Mouse (Mus musculus) right cerebral cortex, postnatal 36 days (tissue): ENCODE results near the gene Aes.

ENCODE experiments used
- DNase-seq, 2 experiments: peaks; one replicate each; pipeline ENCODE4 v3.0.0; 2022; ENCODE audit warnings: low spot score in 2 of 2, mixed read lengths in 1 of 2

Gene Aes

DNA sequence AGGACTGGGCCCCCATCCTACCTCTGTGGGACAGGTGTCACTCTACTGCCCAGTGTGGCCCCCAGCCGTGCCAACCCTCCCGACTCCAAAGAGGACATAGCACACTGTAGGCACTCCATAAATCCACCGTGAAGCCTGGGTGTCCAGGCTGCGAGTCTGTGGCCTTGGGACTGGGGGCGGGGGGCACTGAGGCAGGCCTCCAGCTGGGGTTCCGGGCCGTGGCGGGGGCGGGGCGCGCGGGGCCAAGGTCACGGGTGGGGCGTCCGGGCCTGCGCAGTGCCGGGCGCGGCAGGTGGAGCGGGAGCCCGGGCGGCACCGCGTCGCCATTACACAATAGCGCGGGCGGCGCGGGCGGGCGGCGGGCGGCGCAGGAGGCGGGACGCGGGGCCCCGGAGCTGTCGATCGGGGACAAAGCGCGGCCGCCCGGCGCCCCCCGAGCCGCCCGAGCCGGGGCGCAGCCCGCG lies at the start of gene Aes:
Aes (plus strand) TSS at position 326 of the 464 bp plus-strand sequence.
- peak in 1 of 2 experiments; percentile 62 for DNase-seq

DNA sequence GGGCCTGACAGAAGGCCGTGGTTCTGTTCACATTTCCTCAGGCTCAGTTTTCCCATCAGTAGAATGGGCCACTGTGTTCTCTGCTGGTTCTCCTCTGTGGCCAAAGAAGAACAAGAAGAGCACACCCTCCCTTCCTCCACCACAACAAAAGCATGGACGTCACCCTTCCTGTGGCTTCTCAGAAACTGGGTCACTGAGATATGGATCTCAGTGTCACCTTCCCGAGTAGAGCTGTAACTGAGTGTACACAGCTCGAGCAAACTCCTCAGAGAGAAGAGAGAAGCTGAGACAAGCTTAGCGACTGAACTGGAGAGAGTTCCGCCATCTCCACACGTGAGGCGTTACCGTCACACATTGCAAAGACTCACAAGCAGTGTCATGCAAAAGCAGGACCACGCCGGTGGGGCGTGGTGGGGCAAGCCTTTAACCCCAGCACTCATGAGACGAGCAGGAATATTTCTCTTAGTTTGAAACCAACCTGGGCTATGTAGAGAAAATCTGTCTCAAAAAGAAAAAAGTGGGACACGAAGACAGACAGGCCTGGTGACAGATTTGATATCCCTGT lies 49.0 kb upstream of the Aes start:
- DNase-seq = no peak

GRCm38 (mm10) chr10:81513798-81514197 lies 45.5 kb upstream of the Aes start:
- no peak for DNase-seq

DNA sequence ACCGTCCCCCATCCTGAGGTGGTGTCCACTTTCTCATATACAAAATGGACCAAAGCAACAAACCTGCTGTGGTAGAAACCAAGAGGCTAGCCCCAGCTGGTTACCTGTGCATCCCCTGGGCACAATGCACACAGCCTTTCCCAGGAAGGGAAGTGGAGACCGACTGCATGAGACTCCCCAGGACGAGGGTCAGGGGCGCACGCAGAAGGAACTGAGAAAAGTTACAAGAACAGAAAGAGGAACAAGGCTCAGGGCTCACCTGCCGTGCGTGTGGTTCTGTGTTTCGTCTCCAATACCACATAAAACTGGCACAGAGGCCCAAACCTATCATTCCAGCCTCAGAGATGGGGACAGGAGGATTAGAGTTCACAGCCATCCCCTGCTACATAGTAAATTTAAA lies 42.1 kb upstream of the Aes start:
- no peak for DNase-seq

GRCm38 (mm10) chr10:81518546-81518945 lies 40.7 kb upstream of the Aes start:
- DNase-seq = no peak

DNA sequence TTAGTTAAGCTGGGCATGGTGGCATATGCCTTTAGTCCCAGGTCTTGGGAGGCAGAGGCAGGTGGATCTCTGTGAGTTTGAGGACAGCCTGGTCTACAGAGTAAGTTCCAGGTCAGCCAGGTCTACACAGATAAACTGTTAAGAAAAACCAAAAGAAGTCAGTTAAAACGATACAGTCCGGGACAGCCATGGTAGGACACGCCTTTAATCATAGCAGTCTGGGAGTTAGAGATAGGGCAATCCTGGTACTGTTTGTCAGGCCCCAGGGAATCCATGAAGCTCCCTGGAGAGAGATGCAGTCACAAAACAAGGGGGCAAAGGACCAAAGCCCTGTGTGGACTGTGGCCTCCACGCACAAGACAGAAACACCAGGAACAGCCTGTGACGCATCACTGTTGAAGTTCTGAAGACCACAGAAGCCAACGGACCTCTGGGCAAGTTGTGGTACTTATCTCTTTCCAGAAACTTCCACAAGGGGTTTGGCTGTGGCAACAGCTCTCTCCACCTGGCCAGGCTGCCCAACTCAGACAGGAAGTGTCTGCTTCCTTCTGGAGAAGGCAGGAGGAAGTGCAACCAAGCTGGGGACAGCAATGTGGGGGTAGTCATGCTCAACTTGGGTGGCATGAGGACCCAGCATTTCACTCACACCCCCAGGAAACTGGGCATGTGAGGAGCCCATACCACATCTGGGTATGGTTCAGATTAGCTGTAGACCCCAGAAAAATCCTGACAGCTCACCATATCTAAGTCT lies 39.9 kb upstream of the Aes start:
- no peak for DNase-seq

DNA sequence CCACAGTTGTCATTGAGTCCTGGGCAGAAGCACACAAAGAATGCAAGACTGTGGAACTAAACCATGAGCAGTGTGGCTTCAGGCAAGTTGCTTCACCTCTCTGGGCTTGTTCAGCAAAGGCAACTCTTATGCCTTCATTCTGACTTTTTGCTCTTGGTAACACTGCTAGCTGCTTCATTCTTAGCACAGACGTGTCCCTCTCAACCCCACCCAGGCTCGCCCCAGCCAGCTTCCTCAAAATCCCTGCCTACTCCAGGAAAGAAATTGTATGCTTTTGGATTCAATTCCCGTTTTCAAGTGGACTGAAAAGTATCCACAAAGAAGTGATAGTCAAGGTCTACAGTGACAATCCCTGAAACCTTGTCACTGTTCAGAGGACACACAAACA lies 39.3 kb upstream of the Aes start:
- no peak for DNase-seq

DNA sequence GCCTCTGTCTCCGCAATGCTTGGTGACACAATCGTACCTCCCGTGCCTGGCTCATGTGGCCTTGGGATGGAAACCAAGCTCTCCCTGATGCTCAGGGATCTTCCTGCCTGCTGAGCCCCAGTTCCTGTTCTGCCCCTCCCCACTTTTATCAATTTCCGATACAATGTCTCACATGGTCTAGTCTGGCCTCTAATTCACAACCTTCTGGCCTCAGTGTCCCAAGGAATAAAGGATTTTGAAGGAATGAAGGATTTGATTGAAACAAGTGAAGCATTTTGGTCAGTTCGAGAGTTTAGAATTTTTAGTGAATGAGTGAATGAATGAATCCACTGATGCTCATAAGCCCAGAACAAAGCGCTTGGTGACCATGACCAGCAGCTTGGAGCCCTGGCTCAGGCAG lies 36.1 kb upstream of the Aes start:
- DNase-seq = no peak

- no peak for DNase-seq
These were observed 35.7 kb upstream of the Aes start for GRCm38 (mm10) chr10:81523570-81523969.

GRCm38 (mm10) chr10:81524051-81524605 lies 35.2 kb upstream of the Aes start, which contains the start of gene Gna15:
Gene Gna15 (minus strand): TSS chr10:81524225.
- no peak for DNase-seq

- no peak for DNase-seq
These were observed 34.1 kb upstream of the Aes start for GRCm38 (mm10) chr10:81525017-81525694.

- peak in 1 of 2 experiments; percentile 38 for DNase-seq
These were observed 32.5 kb upstream of the Aes start for GRCm38 (mm10) chr10:81526779-81527178.

GRCm38 (mm10) chr10:81534826-81535225 lies 24.5 kb upstream of the Aes start:
- no peak for DNase-seq

DNA sequence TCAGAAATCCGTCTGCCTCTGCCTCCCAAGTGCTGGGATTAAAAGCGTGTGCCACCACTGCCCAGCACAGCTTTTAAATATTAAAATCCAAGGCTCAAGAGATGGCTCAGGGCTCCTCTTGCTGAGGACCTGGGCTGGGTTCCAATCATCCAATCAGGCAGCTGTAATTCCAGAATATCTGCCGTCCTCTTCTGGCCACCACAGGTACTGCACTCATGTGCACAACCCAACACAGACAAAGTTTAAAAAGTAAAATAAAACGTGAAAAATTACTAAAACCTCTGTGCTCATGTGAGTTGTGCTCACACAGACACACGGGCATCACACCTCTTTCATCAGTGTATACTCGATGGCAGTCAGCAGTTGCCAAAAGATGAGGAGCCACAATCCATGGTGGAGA lies 22.6 kb upstream of the Aes start:
- no peak for DNase-seq

GRCm38 (mm10) chr10:81537429-81537828 lies 21.9 kb upstream of the Aes start:
- DNase-seq = no peak

DNA sequence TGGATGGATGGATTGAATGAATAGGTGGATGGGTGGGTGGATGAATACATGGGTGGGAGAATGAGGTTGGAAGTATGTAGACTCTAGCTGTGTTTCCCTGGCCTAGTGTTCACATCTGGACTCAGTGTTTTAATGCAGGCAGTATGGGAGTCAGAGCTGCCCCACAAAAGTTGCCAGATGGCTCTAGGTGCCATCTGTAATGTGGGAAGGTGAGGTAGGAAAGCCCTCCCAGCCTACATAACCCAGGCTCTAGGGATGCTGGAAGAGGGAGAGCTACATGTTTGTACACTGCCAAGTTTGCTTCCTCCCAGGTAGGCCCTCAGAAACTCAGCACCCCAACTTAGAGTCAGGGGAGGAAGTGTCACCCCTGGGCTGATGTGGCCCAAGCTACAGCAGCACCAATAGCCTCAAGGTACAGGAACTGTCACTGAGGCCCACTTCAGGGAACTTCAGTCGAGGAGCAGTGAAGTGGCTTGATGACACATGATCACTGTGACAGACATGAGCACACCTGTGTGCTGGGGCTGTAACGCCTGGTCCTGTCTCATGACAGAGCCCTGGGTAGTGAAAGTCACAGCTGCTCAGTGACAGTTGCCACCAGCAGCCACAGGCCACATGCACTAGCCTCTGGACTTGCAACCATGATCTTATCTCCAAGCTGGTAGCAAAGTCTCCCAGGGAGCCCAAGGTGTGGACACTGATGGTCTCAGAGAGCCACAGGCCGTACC lies 20.8 kb upstream of the Aes start:
- no peak for DNase-seq

DNA sequence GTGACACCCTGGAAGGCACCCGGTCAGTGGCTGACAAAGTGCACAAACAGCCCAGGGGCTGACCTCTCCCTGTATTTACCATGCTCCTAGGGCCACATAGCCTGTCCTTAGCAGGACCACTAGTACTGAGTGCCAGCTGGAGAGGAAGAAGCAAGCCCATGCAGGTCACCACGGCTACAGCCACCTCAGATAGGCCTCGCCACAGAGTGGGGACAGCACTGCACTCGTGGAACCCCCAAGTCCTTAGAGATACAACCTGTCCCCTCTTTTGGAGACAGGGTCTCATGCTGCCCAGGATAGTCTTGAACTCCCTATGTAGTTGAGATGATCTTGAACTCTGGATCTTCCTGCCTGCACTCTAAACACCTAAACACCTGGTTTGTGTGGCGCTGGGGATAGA lies 17.9 kb upstream of the Aes start:
- no peak for DNase-seq

DNA sequence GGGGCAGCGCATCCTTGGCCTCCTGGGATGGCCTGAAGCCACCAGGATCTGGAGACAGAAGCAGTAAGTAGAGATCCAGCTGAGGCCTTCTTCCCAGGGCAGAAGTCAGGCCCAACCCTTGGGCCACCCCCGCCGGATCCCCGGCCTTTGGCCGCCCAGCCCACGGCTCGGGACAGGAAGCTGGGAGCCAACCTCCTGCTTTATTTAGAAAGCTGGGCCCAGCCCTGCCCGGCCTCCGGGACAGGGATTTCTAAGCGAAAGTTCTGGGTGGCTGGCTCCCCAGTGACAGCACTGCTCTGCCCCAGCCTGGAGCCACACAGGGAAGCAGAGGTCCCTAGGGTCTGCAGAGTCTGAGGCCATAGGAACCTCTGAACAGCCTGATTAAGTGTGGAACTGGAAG lies 17.5 kb upstream of the Aes start:
- DNase-seq = no peak

GRCm38 (mm10) chr10:81542727-81543460 lies 16.4 kb upstream of the Aes start:
- no peak for DNase-seq

- no peak for DNase-seq
These were observed 15.7 kb upstream of the Aes start for GRCm38 (mm10) chr10:81543633-81544032.
